Mouse (Mus musculus): ENCODE measurements around the gene Slc22a14. TPM values are rescaled to one million over a fixed set of nuclear protein-coding genes. Genes with fewer than 3 reads are reported as not detected.

Slc22a14 gene
- total RNA-seq, 1 experiment, result 0.45 TPM

GRCm38 (mm10) chr9:119297696-119298095, 67.7 kb downstream of the Slc22a14 start:
- no peak for DNase-seq (ENCODE audit: low read depth, low spot score)
- TF ChIP-seq MAFK (IDR thresholded peaks at IDR 0.05; ENCODE audit: insufficient read depth, low read depth, low read length) (no peak), ZNF384 (IDR thresholded peaks at IDR 0.05; ENCODE audit: low read depth, low read length) (no peak), CHD2 (IDR thresholded peaks at IDR 0.05; ENCODE audit: low read depth, low read length) (no peak), ZC3H11A (IDR thresholded peaks at IDR 0.05; ENCODE audit: borderline replicate concordance, low read depth, low read length) (no peak), HCFC1 (IDR thresholded peaks at IDR 0.05; ENCODE audit: borderline replicate concordance, insufficient read depth, low read length) (no peak)

GRCm38 (mm10) chr9:119290791-119291190, 74.6 kb downstream of the Slc22a14 start:
- Histone ChIP-seq H3K4me1 (ENCODE audit: control insufficient read depth in 2 of 2, insufficient read depth in 2 of 2, low read length in 2 of 2, poor library complexity in 1 of 2) (no peaks in the 10 kb centered on the region), H3K27ac (ENCODE audit: insufficient read depth, low read depth, low read length, poor library complexity, severe bottlenecking) (no peak overlapping the region), H3K9me3 (ENCODE audit: control insufficient read depth, insufficient read depth, low read depth, low read length) (no peaks in the 10 kb centered on the region), H3K36me3 (ENCODE audit: control insufficient read depth, insufficient read depth, low read length, poor library complexity, severe bottlenecking) (peaks cover 4% of the 10 kb centered on the region), H3K9ac (ENCODE audit: insufficient read depth, low read depth, low read length, poor library complexity, severe bottlenecking) (no peak overlapping the region), H3K4me3 (ENCODE audit: insufficient read depth in 1 of 2, low read depth in 1 of 2, low read length in 2 of 2, poor library complexity in 1 of 2, severe bottlenecking in 1 of 2) (no peak overlapping the region)
- DNase-seq (ENCODE audit: low read depth, low spot score), result no peak
- in situ Hi-C loops (cut with MboI; ENCODE audit: low sequenced_read_pairs in 2 of 2, unreplicated experiment in 2 of 2), result no loop called here
- no peak for TF ChIP-seq ZC3H11A (IDR thresholded peaks at IDR 0.05; ENCODE audit: borderline replicate concordance, low read depth, low read length)
- TF ChIP-seq ZNF384 (IDR thresholded peaks at IDR 0.05; ENCODE audit: low read depth, low read length), result no peak
- no peak for TF ChIP-seq MAFK (IDR thresholded peaks at IDR 0.05; ENCODE audit: insufficient read depth, low read depth, low read length)
- no peak for TF ChIP-seq HCFC1 (IDR thresholded peaks at IDR 0.05; ENCODE audit: borderline replicate concordance, insufficient read depth, low read length)
- no peak for TF ChIP-seq CHD2 (IDR thresholded peaks at IDR 0.05; ENCODE audit: low read depth, low read length)

More at GRCm38 (mm10) chr9:119297696-119298095, 67.7 kb downstream of the Slc22a14 start:
- Histone ChIP-seq H3K27ac (ENCODE audit: insufficient read depth, low read depth, low read length, poor library complexity, severe bottlenecking) (peak overlapping the region; percentile 43; the same call in 1 of the 2 replicates), H3K9ac (ENCODE audit: insufficient read depth, low read depth, low read length, poor library complexity, severe bottlenecking) (no peak overlapping the region), H3K4me1 (ENCODE audit: control insufficient read depth in 2 of 2, insufficient read depth in 2 of 2, low read length in 2 of 2, poor library complexity in 1 of 2) (0 out of 4 replicates have a peak, but pooled peaks cover 0 to 3% of the 10 kb centered on the region in 2 experiments), H3K4me3 (ENCODE audit: insufficient read depth in 1 of 2, low read depth in 1 of 2, low read length in 2 of 2, poor library complexity in 1 of 2, severe bottlenecking in 1 of 2) (no peak overlapping the region), H3K36me3 (ENCODE audit: control insufficient read depth, insufficient read depth, low read length, poor library complexity, severe bottlenecking) (peaks cover 13% of the 10 kb centered on the region; the same call in 1 of the 2 replicates), H3K9me3 (ENCODE audit: control insufficient read depth, insufficient read depth, low read depth, low read length) (no peaks in the 10 kb centered on the region)
- in situ Hi-C loops (cut with MboI; ENCODE audit: low sequenced_read_pairs in 2 of 2, unreplicated experiment in 2 of 2), result no loop called here

GRCm38 (mm10) chr9:119280894-119281682, 84.3 kb downstream of the Slc22a14 start:
- in situ Hi-C loops (cut with MboI; ENCODE audit: low sequenced_read_pairs in 2 of 2, unreplicated experiment in 2 of 2), result no loop called here
- TF ChIP-seq HCFC1 (IDR thresholded peaks at IDR 0.05; ENCODE audit: borderline replicate concordance, insufficient read depth, low read length), result no peak
- TF ChIP-seq ZNF384 (IDR thresholded peaks at IDR 0.05; ENCODE audit: low read depth, low read length), result no peak
- TF ChIP-seq MAFK (IDR thresholded peaks at IDR 0.05; ENCODE audit: insufficient read depth, low read depth, low read length), result no peak
- no peak for TF ChIP-seq ZC3H11A (IDR thresholded peaks at IDR 0.05; ENCODE audit: borderline replicate concordance, low read depth, low read length)
- TF ChIP-seq CHD2 (IDR thresholded peaks at IDR 0.05; ENCODE audit: low read depth, low read length), result no peak
- DNase-seq (ENCODE audit: low read depth, low spot score), result no peak
- H3K4me1 ChIP-seq (ENCODE audit: control insufficient read depth in 2 of 2, insufficient read depth in 2 of 2, low read length in 2 of 2, poor library complexity in 1 of 2), result no peaks in the 10 kb centered on the region
- peaks cover 12% of the 10 kb centered on the region for H3K36me3 ChIP-seq (ENCODE audit: control insufficient read depth, insufficient read depth, low read length, poor library complexity, severe bottlenecking)
- H3K9me3 ChIP-seq (ENCODE audit: control insufficient read depth, insufficient read depth, low read depth, low read length), result no peaks in the 10 kb centered on the region
- H3K4me3 ChIP-seq (ENCODE audit: insufficient read depth in 1 of 2, low read depth in 1 of 2, low read length in 2 of 2, poor library complexity in 1 of 2, severe bottlenecking in 1 of 2), result no peak overlapping the region
- H3K27ac ChIP-seq (ENCODE audit: insufficient read depth, low read depth, low read length, poor library complexity, severe bottlenecking), result no peak overlapping the region
- no peak overlapping the region for H3K9ac ChIP-seq (ENCODE audit: insufficient read depth, low read depth, low read length, poor library complexity, severe bottlenecking)

DNA sequence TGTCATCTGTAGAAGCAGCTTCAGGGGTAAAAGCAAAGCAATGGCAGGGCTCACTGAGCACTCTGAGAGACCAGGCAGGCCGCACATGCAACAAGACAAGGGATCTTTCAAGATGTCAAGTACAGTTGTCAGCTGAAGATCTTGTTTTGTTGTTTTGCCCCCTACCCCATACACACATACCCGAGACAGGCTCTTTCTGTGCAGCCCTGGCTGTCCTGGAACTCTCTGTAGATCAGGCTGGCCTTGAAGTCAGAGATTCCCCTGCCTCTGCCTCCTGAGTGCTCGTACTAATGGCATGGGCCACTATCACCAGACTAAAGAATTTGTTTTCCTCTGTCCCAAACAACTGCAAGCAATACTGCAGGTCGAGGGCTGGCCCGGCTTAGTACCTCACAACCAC, 87.3 kb downstream of the Slc22a14 start:
- Histone ChIP-seq H3K36me3 (ENCODE audit: control insufficient read depth, insufficient read depth, low read length, poor library complexity, severe bottlenecking) (peaks cover 8% of the 10 kb centered on the region; the same call in 1 of the 2 replicates), H3K27ac (ENCODE audit: insufficient read depth, low read depth, low read length, poor library complexity, severe bottlenecking) (no peak overlapping the region), H3K4me3 (ENCODE audit: insufficient read depth in 1 of 2, low read depth in 1 of 2, low read length in 2 of 2, poor library complexity in 1 of 2, severe bottlenecking in 1 of 2) (no peak overlapping the region), H3K9me3 (ENCODE audit: control insufficient read depth, insufficient read depth, low read depth, low read length) (no peaks in the 10 kb centered on the region), H3K4me1 (ENCODE audit: control insufficient read depth in 2 of 2, insufficient read depth in 2 of 2, low read length in 2 of 2, poor library complexity in 1 of 2) (no peaks in the 10 kb centered on the region), H3K9ac (ENCODE audit: insufficient read depth, low read depth, low read length, poor library complexity, severe bottlenecking) (no peak overlapping the region)
- in situ Hi-C loops (cut with MboI; ENCODE audit: low sequenced_read_pairs in 2 of 2, unreplicated experiment in 2 of 2), result no loop called here
- no peak for TF ChIP-seq MAFK (IDR thresholded peaks at IDR 0.05; ENCODE audit: insufficient read depth, low read depth, low read length)
- TF ChIP-seq ZC3H11A (IDR thresholded peaks at IDR 0.05; ENCODE audit: borderline replicate concordance, low read depth, low read length), result no peak
- no peak for TF ChIP-seq ZNF384 (IDR thresholded peaks at IDR 0.05; ENCODE audit: low read depth, low read length)
- TF ChIP-seq HCFC1 (IDR thresholded peaks at IDR 0.05; ENCODE audit: borderline replicate concordance, insufficient read depth, low read length), result no peak
- no peak for TF ChIP-seq CHD2 (IDR thresholded peaks at IDR 0.05; ENCODE audit: low read depth, low read length)
- DNase-seq (ENCODE audit: low read depth, low spot score), result no peak
